Mouse (Mus musculus) stomach, embryonic 15.5 days (tissue): ENCODE results near the gene Btbd35f4. TPM values are rescaled to one million over a fixed set of nuclear protein-coding genes. Genes with fewer than 3 reads are reported as not detected.
"Not testable (repeated sequence)": the region's sequence is repeated elsewhere in the genome, so short reads cannot be mapped to it uniquely, and the experiment has no call there.

Experiments used
- ATAC-seq: fragments of 200-750 bp; cut with Nextera tagmentation; 2 replicates; pipeline ENCODE4 v1.8.0; 2017; ENCODE audit warnings: low read depth, moderate number of reproducible peaks, moderate TSS enrichment; ENCODE audit not compliant: insufficient read depth, low FRiP score
- H3K27ac ChIP-seq: fragments of 300-500 bp; sonication (generic); 2 replicates; pipeline ENCODE4 v1.5.1; 2015; ENCODE audit warnings: mild to moderate bottlenecking, inconsistent platforms
- H3K27me3 ChIP-seq: fragments of 300-500 bp; sonication (generic); replicated peaks from 2 replicates; pipeline ENCODE4 v1.6.1; 2015; ENCODE audit warnings: inconsistent platforms
- H3K36me3 ChIP-seq: fragments of 300-500 bp; sonication (generic); 2 replicates; pipeline ENCODE4 v1.6.1; 2015; ENCODE audit warnings: inconsistent platforms
- H3K4me1 ChIP-seq: fragments of 300-500 bp; sonication (generic); 2 replicates; pipeline ENCODE4 v1.6.1; 2015; ENCODE audit warnings: inconsistent platforms
- H3K4me2 ChIP-seq: fragments of 300-500 bp; sonication (generic); 2 replicates; pipeline ENCODE4 v1.6.1; 2015; ENCODE audit warnings: mild to moderate bottlenecking, inconsistent platforms
- H3K4me3 ChIP-seq: fragments of 300-500 bp; sonication (generic); replicated peaks from 2 replicates; pipeline ENCODE4 v1.5.1; 2015; ENCODE audit warnings: inconsistent platforms
- H3K9ac ChIP-seq: fragments of 300-500 bp; sonication (generic); 2 replicates; pipeline ENCODE4 v1.6.1; 2015; ENCODE audit warnings: inconsistent platforms
- H3K9me3 ChIP-seq: fragments of 300-500 bp; sonication (generic); 2 replicates; pipeline ENCODE4 v1.6.1; 2016; ENCODE audit warnings: inconsistent platforms
- WGBS: fragments of 180-500 bp; shearing (Covaris S2); methylation state at CpG from one replicate; pipeline ENCODE4 v1.1.7; 2015; 5-methylcytosine and 5-hydroxymethylcytosine counted together
- polyA plus RNA-seq: library from polyadenylated mRNA; unstranded; fragments of >200 nt; fragmentation: Nextera tagmentation; extraction: Ambion mirVana; gene quantifications from 2 replicates; pipeline ENCODE4 v1.2.1, GENCODE M21; 2015

Gene Btbd35f4
- not detected in 2 replicates for polyA plus RNA-seq

GRCm38 (mm10) chrX:4800196-4800595 lies at the start of gene Btbd35f4:
TSS of gene Btbd35f4 (plus strand) at chrX:4800496.
- WGBS, result no CpG with 5 or more reads among the region's 4 CpGs
- not testable (repeated sequence) for H3K4me2 ChIP-seq, H3K27me3 ChIP-seq, H3K9ac ChIP-seq, H3K27ac ChIP-seq, H3K4me1 ChIP-seq, H3K4me3 ChIP-seq, H3K9me3 ChIP-seq, ATAC-seq, H3K36me3 ChIP-seq

GRCm38 (mm10) chrX:4840016-4840415 lies 39.7 kb downstream of the Btbd35f4 start:
- WGBS, result no CpG with 5 or more reads among the region's 1 CpGs

More at GRCm38 (mm10) chrX:4840016-4840415, 39.7 kb downstream of the Btbd35f4 start:
- H3K27ac ChIP-seq, ATAC-seq, H3K4me3 ChIP-seq, H3K27me3 ChIP-seq, H3K9me3 ChIP-seq, H3K4me2 ChIP-seq, H3K36me3 ChIP-seq, H3K4me1 ChIP-seq, H3K9ac ChIP-seq: not testable (repeated sequence)

Other genes starting within 250 kb of the Btbd35f4 start
- gene Btbd35f27, start 151.6 kb downstream of the Btbd35f4 start, polyA plus RNA-seq, result not detected in 2 replicates